Mouse (Mus musculus) forebrain, embryonic 14.5 days (tissue): Measurements from ENCODE around the gene Hnrnpdl. TPM values are rescaled to one million over a fixed set of nuclear protein-coding genes. Genes with fewer than 3 reads are reported as not detected.
A peak's percentile ranks its signal among the peaks of the same experiment; 100 is the strongest.

Experiments
- ATAC-seq: fragments of 200-750 bp; cut with Nextera tagmentation; 2 replicates; pipeline ENCODE4 v1.8.0; 2017; ENCODE audit warnings: mild to moderate bottlenecking, moderate library complexity
- DNase-seq: peaks from one replicate; pipeline ENCODE4 v3.0.0-alpha.2; 2015; ENCODE audit warnings: low spot score
- H3K27ac ChIP-seq: fragments of 300-500 bp; sonication (generic); 2 replicates; pipeline ENCODE4 v1.5.1; 2014; ENCODE audit warnings: low read depth, mild to moderate bottlenecking, control low read depth, low read length, moderate library complexity
- H3K27me3 ChIP-seq: fragments of 300-500 bp; sonication (generic); replicated peaks from 2 replicates; pipeline ENCODE4 v1.6.1; 2014; ENCODE audit warnings: low read length, control low read depth, mixed read lengths; ENCODE audit not compliant: control insufficient read depth, insufficient read depth
- H3K36me3 ChIP-seq: fragments of 300-500 bp; sonication (generic); 2 replicates; pipeline ENCODE4 v1.6.1; 2014; ENCODE audit warnings: low read length, control low read depth; ENCODE audit not compliant: control insufficient read depth, insufficient read depth
- H3K4me1 ChIP-seq: fragments of 300-500 bp; sonication (generic); 2 replicates; pipeline ENCODE4 v1.6.1; 2014; ENCODE audit warnings: antibody characterized with exemption, low read length, control low read depth; ENCODE audit not compliant: control insufficient read depth, insufficient read depth
- H3K4me2 ChIP-seq: fragments of 300-500 bp; sonication (generic); 2 replicates; pipeline ENCODE4 v1.6.1; 2014; ENCODE audit warnings: mild to moderate bottlenecking, control low read depth, low read length
- H3K4me3 ChIP-seq: fragments of 300-500 bp; sonication (generic); 2 replicates; pipeline ENCODE4 v1.5.1; 2014; ENCODE audit warnings: low read depth, low read length, control low read depth
- H3K9ac ChIP-seq: fragments of 300-500 bp; sonication (generic); 2 replicates; pipeline ENCODE4 v1.6.1; 2014; ENCODE audit warnings: mild to moderate bottlenecking, low read length, control low read depth, moderate library complexity
- H3K9me3 ChIP-seq: fragments of 300-500 bp; sonication (generic); replicated peaks from 2 replicates; pipeline ENCODE4 v1.6.1; 2016; ENCODE audit warnings: low read length, control low read depth, mixed read lengths; ENCODE audit not compliant: control insufficient read depth
- WGBS: fragments of 180-500 bp; shearing (Covaris S2); extraction: QIAGEN DNeasy Blood & Tissue Kit; methylation state at CpG from one replicate; pipeline ENCODE4 v1.1.7; 2014; 5-methylcytosine and 5-hydroxymethylcytosine counted together
- polyA plus RNA-seq: library from polyadenylated mRNA; unstranded; fragments of >200 nt; fragmentation: Nextera tagmentation; extraction: Ambion mirVana; gene quantifications from 2 replicates; pipeline ENCODE4 v1.2.1, GENCODE M21; 2014

Gene Hnrnpdl
- polyA plus RNA-seq, 1 experiment from 2014 or later: 250 TPM

DNA sequence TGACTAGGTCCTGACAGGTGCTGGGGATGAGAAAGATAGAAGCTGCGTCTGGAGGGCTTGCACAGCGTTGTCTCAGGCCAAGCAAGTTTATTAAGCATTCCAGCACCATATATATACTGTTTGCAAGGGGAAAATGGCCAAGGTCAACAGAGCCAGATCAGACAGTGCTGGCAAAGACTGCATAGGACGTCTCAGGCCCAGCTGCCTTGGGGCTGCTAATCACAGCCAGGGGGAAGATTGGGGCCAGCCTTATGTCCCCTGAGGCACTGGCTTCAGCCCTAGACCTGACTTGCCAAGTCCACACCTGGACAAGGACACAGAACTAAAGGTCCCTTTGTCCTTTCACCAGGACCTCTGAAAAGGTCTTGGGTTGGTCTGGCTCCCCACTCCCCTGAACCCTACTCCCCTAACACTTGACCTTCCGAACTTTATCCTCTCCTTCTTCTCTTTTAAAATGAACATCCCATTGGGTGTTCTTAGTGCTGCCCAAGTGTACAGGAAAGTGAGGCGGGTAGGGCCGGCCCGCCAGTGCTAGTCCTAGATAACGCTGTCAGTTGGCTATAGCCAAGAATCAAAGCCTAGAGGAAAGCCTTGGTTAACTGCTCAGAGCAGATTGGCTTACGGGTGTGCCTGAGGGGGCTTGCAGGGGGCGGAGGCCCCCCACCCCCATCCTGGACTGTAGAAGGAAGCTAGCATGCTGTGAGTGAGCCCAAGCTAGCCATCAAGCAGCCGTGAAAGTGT is 15.5 kb upstream of the Hnrnpdl start:
- H3K4me1 ChIP-seq: peaks cover 17% of the 10 kb centered on the region
- DNase-seq: no peak
- WGBS: 80% methylated on average over 11 of the region's 11 CpGs
- ATAC-seq: no peak
- no peak overlapping the region for H3K4me3 ChIP-seq
- no peaks in the 10 kb centered on the region for H3K27me3 ChIP-seq
- H3K27ac ChIP-seq: no peak overlapping the region
- H3K9me3 ChIP-seq: no peaks in the 10 kb centered on the region
- H3K9ac ChIP-seq: no peak overlapping the region
- H3K4me2 ChIP-seq: no peak overlapping the region
- H3K36me3 ChIP-seq: peaks cover 9% of the 10 kb centered on the region; the same call in 1 of the 2 replicates

DNA sequence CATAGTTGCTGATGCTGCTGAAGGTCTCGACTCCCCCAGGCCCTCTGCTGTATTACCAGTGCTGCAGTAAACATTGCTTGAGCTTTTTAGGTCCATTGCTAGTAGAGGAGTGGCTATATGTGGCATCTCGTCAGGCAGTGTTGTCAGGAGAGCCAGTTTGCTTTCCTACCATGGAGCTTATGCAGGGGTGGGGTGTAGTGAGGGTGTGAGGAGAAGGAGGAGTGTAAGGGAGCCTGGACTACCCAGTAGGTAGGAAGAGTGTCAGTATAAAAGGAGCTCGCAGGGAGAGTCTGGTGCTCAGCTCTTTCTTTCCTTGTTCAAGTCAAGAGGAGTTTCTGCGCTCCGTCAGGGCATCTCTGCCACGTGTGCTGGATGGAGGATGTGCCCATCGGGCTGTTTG is 13.3 kb upstream of the Hnrnpdl start:
- Histone ChIP-seq H3K27me3 (no peaks in the 10 kb centered on the region), H3K4me3 (no peak overlapping the region), H3K9ac (no peak overlapping the region), H3K9me3 (no peaks in the 10 kb centered on the region), H3K36me3 (no peaks in the 10 kb centered on the region), H3K4me2 (no peak overlapping the region), H3K27ac (no peak overlapping the region), H3K4me1 (peaks cover 17% of the 10 kb centered on the region)
- DNase-seq: no peak
- no peak for ATAC-seq
- 93% methylated on average over 7 of the region's 7 CpGs for WGBS

DNA sequence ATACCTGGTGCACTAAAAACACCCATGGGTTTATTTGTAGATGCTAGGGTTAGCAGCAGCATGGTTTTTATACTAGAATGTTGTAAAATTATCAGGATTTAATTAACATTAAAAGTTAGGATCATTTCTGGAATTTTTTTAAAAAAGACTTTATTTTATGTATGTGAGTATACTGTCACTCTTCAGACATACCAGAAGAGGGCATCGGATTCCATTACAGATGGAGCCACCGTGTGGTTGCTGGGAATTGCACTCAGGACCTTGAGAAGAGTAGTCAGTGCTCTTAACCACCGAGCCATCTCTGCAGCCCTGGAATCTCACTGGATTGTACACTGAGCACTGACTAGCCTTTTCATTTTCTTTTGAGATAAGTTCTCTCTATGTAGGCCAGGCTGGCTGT is 10.4 kb upstream of the Hnrnpdl start:
- ATAC-seq (no peak), DNase-seq (no peak)
- H3K27me3 ChIP-seq: no peaks in the 10 kb centered on the region
- 94% methylated on average over 3 of the region's 3 CpGs for WGBS
- H3K27ac ChIP-seq: no peak overlapping the region
- no peak overlapping the region for H3K9ac ChIP-seq
- H3K4me2 ChIP-seq: no peak overlapping the region
- H3K4me1 ChIP-seq: peaks cover 33% of the 10 kb centered on the region
- no peaks in the 10 kb centered on the region for H3K36me3 ChIP-seq
- H3K9me3 ChIP-seq: no peaks in the 10 kb centered on the region
- H3K4me3 ChIP-seq: no peak overlapping the region

DNA sequence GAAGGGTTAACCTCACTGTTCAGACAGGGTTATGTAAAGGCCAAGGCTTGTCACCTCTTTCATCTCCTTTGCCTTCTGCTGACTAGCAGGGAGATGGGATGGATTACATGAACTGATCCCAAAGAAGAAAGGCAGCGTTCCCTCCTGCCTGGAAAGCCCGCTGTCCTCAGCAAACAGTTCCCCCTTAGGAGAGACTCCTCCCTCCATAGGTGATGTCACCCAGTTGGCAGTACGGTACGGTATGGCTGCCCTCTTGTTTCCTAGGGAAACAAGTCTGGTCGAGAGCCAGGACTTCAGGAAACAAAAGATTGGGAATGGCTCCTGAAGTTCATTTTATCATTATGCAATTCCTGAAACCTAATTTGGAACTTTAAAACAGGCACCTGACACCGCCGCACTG is 8.4 kb upstream of the Hnrnpdl start:
- Histone ChIP-seq H3K9me3 (no peaks in the 10 kb centered on the region), H3K36me3 (no peaks in the 10 kb centered on the region; the same call in 1 of the 2 replicates), H3K4me2 (peak overlapping the region; percentile 20; the same call in 1 of the 2 replicates), H3K9ac (no peak overlapping the region), H3K4me3 (no peak overlapping the region), H3K27me3 (no peaks in the 10 kb centered on the region), H3K4me1 (peaks cover 33% of the 10 kb centered on the region), H3K27ac (peak overlapping the region; percentile 29; the same call in 1 of the 2 replicates)
- ATAC-seq (peak; percentile 82), DNase-seq (peak; percentile 85)
- WGBS: 22% methylated on average over 7 of the region's 7 CpGs

DNA sequence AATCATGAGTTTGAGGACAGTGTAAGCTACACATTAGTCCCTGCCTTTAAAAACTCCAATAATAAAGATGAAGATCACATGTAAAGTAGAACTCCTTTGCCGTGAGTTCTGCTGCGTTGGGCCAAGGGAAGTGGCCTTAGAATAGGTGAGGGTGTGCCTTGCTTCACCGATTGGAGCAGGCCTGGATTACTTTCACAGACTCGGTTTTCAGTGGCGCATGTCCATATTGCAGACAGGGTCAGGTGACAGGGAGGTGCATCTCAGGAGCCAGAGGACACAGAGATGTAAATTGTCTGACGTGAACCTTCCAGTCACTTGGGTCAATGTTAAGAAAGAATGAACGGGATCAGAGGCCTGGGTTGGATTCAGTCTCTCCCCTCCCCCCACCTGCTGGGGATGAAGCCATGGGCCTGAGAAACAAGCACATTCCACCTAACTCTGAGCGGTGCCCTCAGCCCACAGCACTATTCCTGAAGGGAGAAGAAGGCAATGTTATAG is 7.7 kb upstream of the Hnrnpdl start:
- H3K9me3 ChIP-seq: no peaks in the 10 kb centered on the region
- H3K4me3 ChIP-seq: no peak overlapping the region
- 46% methylated on average over 8 of the region's 8 CpGs for WGBS
- H3K27ac ChIP-seq: no peak overlapping the region
- ATAC-seq (no peak), DNase-seq (no peak)
- peaks cover 33% of the 10 kb centered on the region for H3K4me1 ChIP-seq
- H3K36me3 ChIP-seq: no peaks in the 10 kb centered on the region; the same call in 1 of the 2 replicates
- no peak overlapping the region for H3K9ac ChIP-seq
- no peak overlapping the region for H3K4me2 ChIP-seq
- no peaks in the 10 kb centered on the region for H3K27me3 ChIP-seq

DNA sequence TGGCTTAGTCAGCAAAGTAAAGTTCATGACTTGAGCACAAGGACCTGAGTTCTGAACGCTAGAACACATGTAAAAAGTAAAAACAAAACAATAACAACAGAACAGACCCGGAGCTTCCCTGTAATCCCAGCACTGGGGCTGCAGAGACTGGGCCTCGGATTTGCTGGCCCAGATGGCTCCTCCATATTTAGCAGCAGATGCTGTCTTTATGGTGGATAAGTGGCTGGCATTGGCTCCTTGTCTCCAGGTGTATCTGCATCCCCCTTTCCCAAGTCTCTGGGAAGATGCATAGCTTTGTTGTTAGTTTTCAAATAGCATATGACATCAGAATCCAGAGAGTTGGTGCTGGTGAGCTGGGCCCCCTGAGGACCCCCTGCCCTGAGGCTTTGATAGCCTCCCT is 6.6 kb upstream of the Hnrnpdl start:
- no peaks in the 10 kb centered on the region for H3K27me3 ChIP-seq
- no peak overlapping the region for H3K4me3 ChIP-seq
- WGBS: 69% methylated on average over 3 of the region's 3 CpGs
- no peak overlapping the region for H3K9ac ChIP-seq
- H3K4me1 ChIP-seq: peaks cover 38% of the 10 kb centered on the region
- DNase-seq: no peak
- H3K27ac ChIP-seq: no peak overlapping the region
- H3K4me2 ChIP-seq: no peak overlapping the region
- no peaks in the 10 kb centered on the region; the same call in 1 of the 2 replicates for H3K36me3 ChIP-seq
- H3K9me3 ChIP-seq: no peaks in the 10 kb centered on the region
- ATAC-seq: no peak

DNA sequence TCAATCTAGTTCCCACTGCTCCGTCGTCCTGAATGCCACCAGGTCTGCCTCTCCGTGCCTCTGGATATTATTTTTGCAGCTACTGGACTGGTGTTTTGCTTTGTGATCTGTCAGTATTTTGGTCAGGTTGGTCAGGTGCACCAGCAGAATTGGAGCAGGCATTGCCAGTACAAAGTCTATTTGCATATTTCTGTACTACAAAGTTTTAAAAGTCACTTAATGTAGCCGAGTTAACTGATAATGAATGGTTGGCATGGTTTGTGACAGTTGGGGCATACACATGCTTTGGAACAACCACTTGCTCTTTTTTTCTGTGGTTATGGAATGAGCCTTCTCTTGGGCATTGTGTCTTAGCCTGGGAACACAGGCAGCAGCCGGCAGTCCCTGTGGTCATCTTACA is 5.2 kb upstream of the Hnrnpdl start:
- H3K4me1 ChIP-seq: peaks cover 39% of the 10 kb centered on the region
- H3K9ac ChIP-seq: no peak overlapping the region
- no peaks in the 10 kb centered on the region for H3K9me3 ChIP-seq
- H3K4me2 ChIP-seq: no peak overlapping the region
- DNase-seq (no peak), ATAC-seq (no peak)
- no peaks in the 10 kb centered on the region for H3K27me3 ChIP-seq
- no peaks in the 10 kb centered on the region; the same call in 1 of the 2 replicates for H3K36me3 ChIP-seq
- H3K4me3 ChIP-seq: no peak overlapping the region
- no peak overlapping the region for H3K27ac ChIP-seq
- WGBS: 75% methylated on average over 5 of the region's 5 CpGs

DNA sequence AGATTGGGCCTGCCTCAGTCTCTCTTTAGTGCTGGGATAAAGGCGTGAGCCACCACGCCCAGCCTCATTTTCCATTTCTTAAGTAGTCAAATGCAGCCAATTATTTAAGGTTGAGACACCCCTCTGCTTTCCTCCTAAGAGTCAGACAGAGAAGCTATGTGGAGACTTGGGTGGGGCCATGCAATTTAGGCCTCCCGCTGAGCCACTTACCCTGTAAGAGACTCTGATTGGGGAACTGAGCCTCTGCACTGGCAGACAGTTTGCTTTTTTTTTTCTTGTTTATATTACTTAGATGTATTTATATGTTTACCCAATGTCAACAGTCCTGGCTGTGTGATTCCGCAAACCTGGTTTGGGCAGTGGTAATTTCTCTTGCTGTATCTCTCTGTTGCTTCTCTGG is 4.6 kb upstream of the Hnrnpdl start:
- no peak for DNase-seq
- Histone ChIP-seq H3K4me2 (no peak overlapping the region), H3K27ac (no peak overlapping the region), H3K4me1 (peaks cover 37% of the 10 kb centered on the region), H3K4me3 (no peak overlapping the region), H3K9ac (no peak overlapping the region), H3K9me3 (no peaks in the 10 kb centered on the region), H3K36me3 (no peaks in the 10 kb centered on the region; the same call in 1 of the 2 replicates), H3K27me3 (no peaks in the 10 kb centered on the region)
- ATAC-seq: no peak
- 79% methylated on average over 4 of the region's 4 CpGs for WGBS

DNA sequence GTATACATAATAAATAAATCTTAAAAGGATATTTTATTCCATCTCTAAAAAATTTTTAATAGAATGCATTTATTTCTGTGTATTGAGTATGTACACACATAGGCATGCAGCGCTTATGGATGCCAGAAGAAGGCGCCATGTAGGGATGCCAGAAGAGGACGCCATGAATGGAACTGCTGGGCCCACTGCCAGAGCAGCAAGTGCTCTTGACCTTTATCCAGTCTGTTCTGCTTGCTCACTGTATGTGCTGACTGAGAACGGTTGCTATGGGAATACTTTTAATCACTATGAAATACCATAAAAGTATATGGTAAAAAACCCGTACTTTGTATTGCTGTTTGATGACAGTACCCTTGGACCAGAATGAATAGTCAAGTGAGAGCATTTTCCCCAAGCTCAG is 3.9 kb upstream of the Hnrnpdl start:
- 66% methylated on average over 5 of the region's 5 CpGs for whole genome bisulfite sequencing
- H3K27me3 ChIP-seq: no peaks in the 10 kb centered on the region
- no peak overlapping the region for H3K27ac ChIP-seq
- H3K4me3 ChIP-seq: no peak overlapping the region
- no peaks in the 10 kb centered on the region; the same call in 1 of the 2 replicates for H3K36me3 ChIP-seq
- no peaks in the 10 kb centered on the region for H3K9me3 ChIP-seq
- peaks cover 30% of the 10 kb centered on the region for H3K4me1 ChIP-seq
- H3K9ac ChIP-seq: no peak overlapping the region
- peak; percentile 61 for DNase-seq
- no peak for ATAC-seq
- no peak overlapping the region for H3K4me2 ChIP-seq
